Mouse (Mus musculus) embryonic facial prominence, embryonic 10.5 days (tissue): ENCODE measurements at regions not wholly inside any gene's neighbourhood (a gene's known extent, or its start where the extent isn't known, plus 50 kb on each side); places are given as distances from the start of the nearest gene placed in this dataset.

Source experiments
- DNase-seq: peaks from one replicate; pipeline ENCODE4 v3.0.0-alpha.2; 2017; ENCODE audit warnings: low spot score
- H3K27ac ChIP-seq: fragments of 300-500 bp; sonication (generic); replicated peaks from 2 replicates; pipeline ENCODE4 v1.5.1; 2016; ENCODE audit warnings: mild to moderate bottlenecking
- H3K27me3 ChIP-seq: fragments of 300-500 bp; sonication (generic); replicated peaks from 2 replicates; pipeline ENCODE4 v1.6.1; 2016; ENCODE audit warnings: low read depth, mild to moderate bottlenecking; ENCODE audit not compliant: poor library complexity, severe bottlenecking
- H3K36me3 ChIP-seq: fragments of 300-500 bp; sonication (generic); replicated peaks from 2 replicates; pipeline ENCODE4 v1.6.1; 2016; ENCODE audit warnings: mild to moderate bottlenecking, moderate library complexity
- H3K4me1 ChIP-seq: fragments of 300-500 bp; sonication (generic); 2 replicates; pipeline ENCODE4 v1.6.1; 2016
- H3K4me3 ChIP-seq: fragments of 300-500 bp; sonication (generic); 2 replicates; pipeline ENCODE4 v1.5.1; 2016; ENCODE audit warnings: mild to moderate bottlenecking, moderate library complexity
- H3K9me3 ChIP-seq: fragments of 300-500 bp; sonication (generic); 2 replicates; pipeline ENCODE4 v1.6.1; 2016; ENCODE audit warnings: mild to moderate bottlenecking
- WGBS: fragments of 180-500 bp; shearing (Covaris S2); methylation state at CpG from one replicate; pipeline ENCODE4 v1.1.7; 2016; 5-methylcytosine and 5-hydroxymethylcytosine counted together

GRCm38 (mm10) chr13:84366017-84366416 lies 143.9 kb downstream of the Tmem161b start:
- Histone ChIP-seq H3K4me3 (no peak overlapping the region), H3K36me3 (no peaks in the 10 kb centered on the region), H3K9me3 (no peaks in the 10 kb centered on the region), H3K4me1 (no peaks in the 10 kb centered on the region), H3K27ac (no peak overlapping the region), H3K27me3 (no peaks in the 10 kb centered on the region)
- DNase-seq: no peak

GRCm38 (mm10) chr13:84366839-84367238 lies 144.7 kb downstream of the Tmem161b start:
- 93% methylated on average over 1 of the region's 1 CpGs for WGBS
- Histone ChIP-seq H3K27me3 (no peaks in the 10 kb centered on the region), H3K4me3 (no peak overlapping the region), H3K9me3 (no peaks in the 10 kb centered on the region), H3K27ac (no peak overlapping the region), H3K4me1 (no peaks in the 10 kb centered on the region), H3K36me3 (no peaks in the 10 kb centered on the region)
- DNase-seq: no peak

- Histone ChIP-seq H3K36me3 (no peaks in the 10 kb centered on the region), H3K9me3 (no peaks in the 10 kb centered on the region), H3K27me3 (no peaks in the 10 kb centered on the region), H3K4me3 (no peak overlapping the region), H3K27ac (no peak overlapping the region), H3K4me1 (no peaks in the 10 kb centered on the region)
- 88% methylated on average over 2 of the region's 2 CpGs for WGBS
- DNase-seq: no peak
Observed at GRCm38 (mm10) chr13:84368225-84368624, 146.1 kb downstream of the Tmem161b start.

GRCm38 (mm10) chr13:84374711-84375257 lies 152.7 kb downstream of the Tmem161b start:
- no peaks in the 10 kb centered on the region for H3K9me3 ChIP-seq
- no peaks in the 10 kb centered on the region for H3K36me3 ChIP-seq
- no peaks in the 10 kb centered on the region for H3K4me1 ChIP-seq
- no peak for DNase-seq
- H3K27ac ChIP-seq: no peak overlapping the region
- no peaks in the 10 kb centered on the region for H3K27me3 ChIP-seq
- no peak overlapping the region for H3K4me3 ChIP-seq
- 90% methylated on average over 4 of the region's 4 CpGs for WGBS

GRCm38 (mm10) chr13:84375941-84376340 lies 153.8 kb downstream of the Tmem161b start:
- H3K27ac ChIP-seq: no peak overlapping the region

GRCm38 (mm10) chr13:84378553-84379332 lies 156.6 kb downstream of the Tmem161b start:
- Histone ChIP-seq H3K27ac (no peak overlapping the region), H3K9me3 (0 out of 2 replicates have a peak, but pooled peaks cover under 1% of the 10 kb centered on the region), H3K27me3 (no peaks in the 10 kb centered on the region), H3K4me3 (no peak overlapping the region), H3K36me3 (no peaks in the 10 kb centered on the region), H3K4me1 (no peaks in the 10 kb centered on the region)
- 89% methylated on average over 5 of the region's 5 CpGs for WGBS
- DNase-seq: no peak

More at GRCm38 (mm10) chr13:84375941-84376340, 153.8 kb downstream of the Tmem161b start:
- no peaks in the 10 kb centered on the region for H3K4me1 ChIP-seq
- no peak for DNase-seq
- no peaks in the 10 kb centered on the region for H3K9me3 ChIP-seq
- H3K27me3 ChIP-seq: no peaks in the 10 kb centered on the region
- 91% methylated on average over 4 of the region's 4 CpGs for WGBS
- H3K36me3 ChIP-seq: no peaks in the 10 kb centered on the region
- no peak overlapping the region for H3K4me3 ChIP-seq

- H3K36me3 ChIP-seq: no peaks in the 10 kb centered on the region
- no peaks in the 10 kb centered on the region for H3K4me1 ChIP-seq
- H3K4me3 ChIP-seq: no peak overlapping the region
- DNase-seq: no peak
- no peaks in the 10 kb centered on the region for H3K9me3 ChIP-seq
- H3K27me3 ChIP-seq: no peaks in the 10 kb centered on the region
- H3K27ac ChIP-seq: no peak overlapping the region
- 82% methylated on average over 3 of the region's 3 CpGs for WGBS
Observed at GRCm38 (mm10) chr13:84391554-84391953, 169.5 kb downstream of the Tmem161b start.

GRCm38 (mm10) chr13:84398476-84399344 lies 176.6 kb downstream of the Tmem161b start:
- H3K4me3 ChIP-seq: no peak overlapping the region
- no peak for DNase-seq
- 72% methylated on average over 7 of the region's 7 CpGs for WGBS
- no peaks in the 10 kb centered on the region for H3K27me3 ChIP-seq
- peaks cover 16% of the 10 kb centered on the region for H3K4me1 ChIP-seq
- no peak overlapping the region for H3K27ac ChIP-seq
- H3K36me3 ChIP-seq: no peaks in the 10 kb centered on the region
- no peaks in the 10 kb centered on the region for H3K9me3 ChIP-seq

- Histone ChIP-seq H3K27ac (no peak overlapping the region; the same call in 1 of the 2 replicates), H3K9me3 (no peaks in the 10 kb centered on the region), H3K4me3 (no peak overlapping the region), H3K36me3 (no peaks in the 10 kb centered on the region), H3K4me1 (peaks cover 18% of the 10 kb centered on the region), H3K27me3 (no peaks in the 10 kb centered on the region)
- 38% methylated on average over 3 of the region's 3 CpGs for WGBS
- no peak for DNase-seq
Observed at GRCm38 (mm10) chr13:84399345-84400170, 177.5 kb downstream of the Tmem161b start.

- DNase-seq: no peak
- Histone ChIP-seq H3K9me3 (no peaks in the 10 kb centered on the region), H3K36me3 (no peaks in the 10 kb centered on the region), H3K27ac (no peak overlapping the region), H3K4me1 (peaks cover 21% of the 10 kb centered on the region), H3K27me3 (no peaks in the 10 kb centered on the region), H3K4me3 (no peak overlapping the region)
Observed at GRCm38 (mm10) chr13:84401006-84401405, 178.9 kb downstream of the Tmem161b start.

- WGBS: 64% methylated on average over 19 of the region's 19 CpGs
- H3K9me3 ChIP-seq: no peaks in the 10 kb centered on the region
- H3K36me3 ChIP-seq: no peaks in the 10 kb centered on the region
- no peaks in the 10 kb centered on the region for H3K27me3 ChIP-seq
- peak; percentile 14 for DNase-seq
- peaks cover 8% of the 10 kb centered on the region for H3K4me1 ChIP-seq
- H3K4me3 ChIP-seq: no peak overlapping the region
- H3K27ac ChIP-seq: peak overlapping the region; percentile 51; the same call in 1 of the 2 replicates
Observed at GRCm38 (mm10) chr13:84404566-84405194, 182.6 kb downstream of the Tmem161b start.

GRCm38 (mm10) chr13:84434444-84434843 lies 212.3 kb downstream of the Tmem161b start:
- Histone ChIP-seq H3K9me3 (no peaks in the 10 kb centered on the region), H3K4me1 (no peaks in the 10 kb centered on the region), H3K27me3 (no peaks in the 10 kb centered on the region), H3K27ac (no peak overlapping the region), H3K36me3 (no peaks in the 10 kb centered on the region), H3K4me3 (no peak overlapping the region)
- no peak for DNase-seq
- WGBS: 81% methylated on average over 2 of the region's 2 CpGs
